ENCODE assay signal across 8 mouse cellular contexts in genomic region chr5:116031190-116031577, GRCm38 (mm10). TPM values are rescaled to one million over a fixed set of nuclear protein-coding genes. Genes with fewer than 3 reads are reported as not detected.
DNase-seq lines count a peak whose midpoint lies in the region; ATAC-seq and TF ChIP-seq lines count a peak whose summit lies in the region.

No protein-coding gene starts in this region.

- peaks cover 5% of the 10 kb centered on the region for H3K4me1 ChIP-seq in forebrain, embryonic 16.5 days (replicated peaks; ENCODE audit: control insufficient read depth, insufficient read depth, low read length)
- peaks cover 12% of the 10 kb centered on the region for H3K4me1 ChIP-seq in hindbrain, embryonic 15.5 days (replicated peaks)
- H3K4me1 ChIP-seq in midbrain, embryonic 12.5 days: peaks cover 6% of the 10 kb centered on the region
- peaks cover 4% of the 10 kb centered on the region; the same call in 1 of the 2 replicates for H3K4me1 ChIP-seq in spleen, adult 2 months (ENCODE audit: control insufficient read depth, insufficient read depth, insufficient read length)

- intact Hi-C loops in left cerebral cortex, postnatal 4 days (cut with DNase I): loop anchor here (5.0 kb wide), 1 partner anchor 1061 kb away; no protein-coding TSS in a partner anchor

- peak overlapping the region; percentile 5; the same call in 1 of the 2 replicates for H3K4me3 ChIP-seq in forebrain, embryonic 16.5 days (replicated peaks; ENCODE audit: low read length)
- H3K4me3 ChIP-seq in hindbrain, embryonic 15.5 days: peak overlapping the region; percentile 24
- no peak overlapping the region for H3K4me3 ChIP-seq in midbrain, embryonic 12.5 days
- no peak overlapping the region for H3K4me3 ChIP-seq in spleen, adult 2 months (ENCODE audit: extremely low read depth, insufficient read depth, insufficient read length)

- H3K9me3 ChIP-seq in forebrain, embryonic 16.5 days (ENCODE audit: control insufficient read depth, low read length): no peaks in the 10 kb centered on the region
- no peaks in the 10 kb centered on the region for H3K9me3 ChIP-seq in hindbrain, embryonic 15.5 days
- no peaks in the 10 kb centered on the region for H3K9me3 ChIP-seq in midbrain, embryonic 12.5 days

- peak; percentile 77; the same call in 1 of the 2 replicates for TF ChIP-seq CTCF in spleen, adult 2 months (IDR thresholded peaks at IDR 0.05; ENCODE audit: extremely low read depth, insufficient read depth, insufficient read length, insufficient replicate concordance)

- no peak overlapping the region for H3K9ac ChIP-seq in forebrain, embryonic 16.5 days (replicated peaks; ENCODE audit: low read depth, low read length)
- H3K9ac ChIP-seq in hindbrain, embryonic 15.5 days: no peak overlapping the region
- H3K9ac ChIP-seq in midbrain, embryonic 12.5 days (replicated peaks): no peak overlapping the region

- H3K27me3 ChIP-seq in forebrain, embryonic 16.5 days (replicated peaks; ENCODE audit: control insufficient read depth, insufficient read depth, low read length): 0 out of 2 replicates have a peak, but pooled peaks cover 2% of the 10 kb centered on the region
- H3K27me3 ChIP-seq in hindbrain, embryonic 15.5 days: no peaks in the 10 kb centered on the region
- 0 out of 2 replicates have a peak, but pooled peaks cover 17% of the 10 kb centered on the region for H3K27me3 ChIP-seq in midbrain, embryonic 12.5 days
- no peaks in the 10 kb centered on the region for H3K27me3 ChIP-seq in spleen, adult 2 months (ENCODE audit: control insufficient read depth, insufficient read depth, low read length)

- H3K4me2 ChIP-seq in forebrain, embryonic 16.5 days (ENCODE audit: low read length): peak overlapping the region; percentile 43
- peak overlapping the region; percentile 50 for H3K4me2 ChIP-seq in hindbrain, embryonic 15.5 days
- peak overlapping the region; percentile 39 for H3K4me2 ChIP-seq in midbrain, embryonic 12.5 days (replicated peaks)

- no peak for ATAC-seq in CD4-positive, CD25-positive, alpha-beta regulatory T cell, adult 4 months
- no peak for ATAC-seq in forebrain, embryonic 16.5 days
- ATAC-seq in hindbrain, embryonic 15.5 days (ENCODE audit: low FRiP score, low read depth): peak; percentile 35
- no peak for ATAC-seq in midbrain, embryonic 12.5 days (ENCODE audit: low FRiP score, low read depth)

- no peaks in the 10 kb centered on the region for H3K36me3 ChIP-seq in forebrain, embryonic 16.5 days (ENCODE audit: control insufficient read depth, insufficient read depth)
- H3K36me3 ChIP-seq in hindbrain, embryonic 15.5 days: no peaks in the 10 kb centered on the region
- no peaks in the 10 kb centered on the region for H3K36me3 ChIP-seq in midbrain, embryonic 12.5 days
- no peaks in the 10 kb centered on the region for H3K36me3 ChIP-seq in spleen, adult 2 months (ENCODE audit: control insufficient read depth, insufficient read depth, low read length)

- WGBS in forebrain, embryonic 16.5 days: 3% methylated on average over 14 of the region's 14 CpGs
- WGBS in hindbrain, embryonic 15.5 days: 4% methylated on average over 14 of the region's 14 CpGs
- WGBS in midbrain, embryonic 12.5 days: 3% methylated on average over 14 of the region's 14 CpGs
- 3% methylated on average over 14 of the region's 14 CpGs for WGBS in spleen, adult 2 months

- DNase-seq in CD4-positive, CD25-positive, alpha-beta regulatory T cell, adult 2 months (ENCODE audit: low read depth, low spot score): peak; percentile 85
- DNase-seq in c-Kit-negative CD71-positive TER-119-positive erythroid progenitor cells, embryonic 14.5 days (ENCODE audit: low read depth, low spot score): peak; percentile 90
- DNase-seq in left cerebral cortex, postnatal 4 days: peak; percentile 71
- DNase-seq in spleen, adult 2 months (ENCODE audit: low read depth in 1 of 2, low spot score in 2 of 2): peak; percentile 34 to 61

- H3K27ac ChIP-seq in forebrain, embryonic 16.5 days (ENCODE audit: low read length): no peak overlapping the region
- 0 out of 2 replicates have a peak overlapping the region, but pooled peaks have one; percentile 39 for H3K27ac ChIP-seq in hindbrain, embryonic 15.5 days (replicated peaks)
- H3K27ac ChIP-seq in midbrain, embryonic 12.5 days (replicated peaks): no peak overlapping the region
- no peak overlapping the region for H3K27ac ChIP-seq in spleen, adult 2 months (ENCODE audit: insufficient read depth, low read length)

- no peak for TF ChIP-seq POLR2A in spleen, adult 2 months (IDR thresholded peaks at IDR 0.05; ENCODE audit: low read depth, low read length)

RNA-seq across cellular contexts. Expression of gene Prkab1, which starts 6.9 kb away (rescaled TPM):
- polyA plus RNA-seq in CD4-positive, CD25-positive, alpha-beta regulatory T cell, adult 4 months (2017; shearing (Covaris generic)): 10 to 100 TPM; 40.1 to 55.1 TPM
- polyA plus RNA-seq in forebrain, embryonic 16.5 days (2015; fragmentation: Nextera tagmentation; extraction: Ambion mirVana): 53.4 and 55.5 TPM in 2 replicates
- 47.5 and 49.8 TPM in 2 replicates for polyA plus RNA-seq in hindbrain, embryonic 15.5 days (2015; fragmentation: Nextera tagmentation; extraction: Ambion mirVana)
- 10 to 100 TPM; 33.3 to 38.9 TPM for total RNA-seq in left cerebral cortex, postnatal 4 days (2021)
- 58.6 and 63.0 TPM in 2 replicates for polyA plus RNA-seq in midbrain, embryonic 12.5 days (2016; fragmentation: Nextera tagmentation; extraction: Ambion mirVana)
- polyA plus RNA-seq in spleen, adult 2 months (2012; rRNA removed): 59.6 and 82.0 TPM in 2 replicates

RNA-seq across cellular contexts. Expression of gene Tmem233, which starts 51.9 kb away (rescaled TPM):
- not detected for polyA plus RNA-seq in CD4-positive, CD25-positive, alpha-beta regulatory T cell, adult 4 months (2017; shearing (Covaris generic))
- not detected in 2 replicates for polyA plus RNA-seq in forebrain, embryonic 16.5 days (2015; fragmentation: Nextera tagmentation; extraction: Ambion mirVana)
- polyA plus RNA-seq in hindbrain, embryonic 15.5 days (2015; fragmentation: Nextera tagmentation; extraction: Ambion mirVana): not detected in 2 replicates
- not detected for total RNA-seq in left cerebral cortex, postnatal 4 days (2021)
- polyA plus RNA-seq in midbrain, embryonic 12.5 days (2016; fragmentation: Nextera tagmentation; extraction: Ambion mirVana): not detected in 2 replicates
- polyA plus RNA-seq in spleen, adult 2 months (2012; rRNA removed): not detected in 2 replicates

Comparison
In these comparisons a context has a peak if more than half of its experiments do, and no peak if none do; other contexts are left out.
1. H3K4me3 ChIP-seq: peak in forebrain, embryonic 16.5 days (single experiment) and hindbrain, embryonic 15.5 days (single experiment); none in midbrain, embryonic 12.5 days (single experiment) and spleen, adult 2 months (single experiment).
2. Peak in every context shown above with its lines, with median percentiles within 50 percentile points of each other: DNase-seq and H3K4me2 ChIP-seq.